Mouse (Mus musculus): ENCODE measurements around the gene Tchhl1. TPM values are rescaled to one million over a fixed set of nuclear protein-coding genes. Genes with fewer than 3 reads are reported as not detected.

The Tchhl1 gene
- total RNA-seq (2023), result not detected

GRCm38 (mm10) chr3:93468561-93468960 is at the start of gene Tchhl1:
TSS of gene Tchhl1 (plus strand) at chr3:93468754.

GRCm38 (mm10) chr3:93442030-93442429 is 26.5 kb upstream of the Tchhl1 start, which contains the start of gene Tchh:
TSS of gene Tchh (plus strand) at chr3:93442330.

GRCm38 (mm10) chr3:93520330-93521193 is 52.0 kb downstream of the Tchhl1 start, which contains the start of gene S100a11:
TSS of gene S100a11 (plus strand) at chr3:93520488.

Other genes starting within 250 kb of the Tchhl1 start
- not detected for gene Flg, start 195.2 kb upstream of the Tchhl1 start, total RNA-seq (2023)
- gene Hrnr, start 149.0 kb upstream of the Tchhl1 start, total RNA-seq (2023), result not detected
- not detected for gene Rptn, start 75.1 kb upstream of the Tchhl1 start, total RNA-seq (2023)
- gene Tchh, start 26.4 kb upstream of the Tchhl1 start, total RNA-seq (2023), result not detected
- gene S100a11, start 51.7 kb downstream of the Tchhl1 start, total RNA-seq (2023), result 196 TPM
- gene S100a10, start 86.3 kb downstream of the Tchhl1 start, total RNA-seq (2023), result 253 TPM
- gene Tdpoz2, start 183.9 kb downstream of the Tchhl1 start, total RNA-seq (2023), result not detected
- gene Tdpoz1, start 207.6 kb downstream of the Tchhl1 start, total RNA-seq (2023), result not detected
- not detected for gene Gm37596, start 224.3 kb downstream of the Tchhl1 start, total RNA-seq (2023)